In the genomic region with DNA sequence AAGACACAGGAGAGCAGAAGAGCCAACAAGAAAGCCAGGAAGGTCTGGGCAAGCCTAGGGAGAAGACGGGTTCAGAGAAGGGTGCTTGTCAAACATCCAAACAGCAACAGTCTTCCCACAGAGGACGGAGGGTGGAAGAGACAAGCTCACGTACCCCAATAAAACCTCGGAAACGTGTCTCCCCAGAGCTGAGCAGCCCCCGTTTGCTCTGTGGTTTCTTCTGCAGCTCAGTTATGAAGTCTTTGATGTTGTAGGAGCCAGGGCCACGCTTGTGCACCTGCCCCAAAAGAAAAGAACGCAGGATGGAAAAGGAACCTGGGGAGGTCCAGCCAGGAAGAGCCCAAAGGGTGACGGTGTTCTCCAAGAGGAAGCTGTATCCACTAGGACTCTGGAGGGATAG, we compare ENCODE assay signal across 30 mouse cellular contexts. TPM values are rescaled to one million over a fixed set of nuclear protein-coding genes. Genes with fewer than 3 reads are reported as not detected.
DNase-seq lines count a peak whose midpoint lies in the region; ATAC-seq and TF ChIP-seq lines count a peak whose summit lies in the region.
"Had no signal": no experiment of that assay in that cellular context is flagged by ENCODE, and none has a peak within 500 bp of the region (broad histone marks: within the 10 kb centered on the region; RNA-seq: fewer than 3 reads in every experiment).

No protein-coding gene starts in this region.

- peaks cover 52% of the 10 kb centered on the region for H3K4me1 ChIP-seq in liver, embryonic 12.5 days
- H3K4me1 ChIP-seq in ES-E14 (ENCODE audit: control insufficient read depth in 2 of 2, insufficient read depth in 2 of 2, low read length in 2 of 2, poor library complexity in 1 of 2) = peaks cover 2 to 28% of the 10 kb centered on the region in 2 experiments; a peak in 2 of 4 replicates
- H3K4me1 ChIP-seq in thymus, adult 2 months (replicated peaks; ENCODE audit: control insufficient read depth, insufficient read depth, low read length) = peaks cover 36% of the 10 kb centered on the region
- H3K4me1 ChIP-seq in cerebellum, adult 2 months (ENCODE audit: control insufficient read depth, insufficient read depth, low read length) = no peaks in the 10 kb centered on the region

- H3K9me3 ChIP-seq in liver, embryonic 12.5 days (replicated peaks) = no peaks in the 10 kb centered on the region
- no peaks in the 10 kb centered on the region for H3K9me3 ChIP-seq in ES-E14 (ENCODE audit: control insufficient read depth, insufficient read depth, low read depth, low read length)
- H3K9me3 ChIP-seq: embryonic facial prominence, embryonic 10.5 days; embryonic facial prominence, embryonic 15.5 days; forebrain, embryonic 12.5 days; heart, embryonic 10.5 days; hindbrain, embryonic 13.5 days; kidney, embryonic 15.5 days; limb, embryonic 10.5 days; limb, embryonic 15.5 days; liver, embryonic 15.5 days; neural tube, embryonic 12.5 days had no signal

- in situ Hi-C loops in ES-E14 (cut with MboI; ENCODE audit: low sequenced_read_pairs in 2 of 2, unreplicated experiment in 2 of 2) = loop anchor here in 1 of 2 experiments (10.0 kb wide), 1 partner anchor 100 kb away; no protein-coding TSS in a partner anchor

- DNase-seq in liver (no peak), ES-E14 (ENCODE audit: low read depth, low spot score) (no peak)
- peak; percentile 53 for DNase-seq in thymus, adult 2 months
- DNase-seq in thymus, postnatal 36 days = peak; percentile 55 to 66
- DNase-seq in retina, postnatal 1 day = no peak
- no peak for DNase-seq in embryo, embryonic 11 days
- no peak for DNase-seq in cerebellum, adult 2 months

- ATAC-seq in liver, embryonic 12.5 days = no peak
- ATAC-seq: Patski had no signal

- peak overlapping the region; percentile 84; the same call in 1 of the 2 replicates for H3K27ac ChIP-seq in liver, embryonic 12.5 days
- H3K27ac ChIP-seq in ES-E14 (ENCODE audit: insufficient read depth, low read depth, low read length, poor library complexity, severe bottlenecking) = no peak overlapping the region
- peak overlapping the region; percentile 40 for H3K27ac ChIP-seq in thymus, adult 2 months (ENCODE audit: control insufficient read depth, insufficient read depth, low read length)
- H3K27ac ChIP-seq in cerebellum, adult 2 months (ENCODE audit: insufficient read depth, low read length) = no peak overlapping the region
- H3K27ac ChIP-seq: embryonic facial prominence, embryonic 10.5 days; embryonic facial prominence, embryonic 15.5 days; forebrain, embryonic 12.5 days; hindbrain, embryonic 13.5 days; kidney, embryonic 15.5 days; limb, embryonic 10.5 days; limb, embryonic 15.5 days; liver, embryonic 15.5 days; neural tube, embryonic 12.5 days; stomach, postnatal 0 days had no signal

- WGBS in liver, embryonic 12.5 days (ENCODE audit: insufficient replicate concordance) = 61% methylated on average over 9 of the region's 9 CpGs
- WGBS in thymus, adult 2 months = 9% methylated on average over 9 of the region's 9 CpGs
- 81% methylated on average over 9 of the region's 9 CpGs for WGBS in cerebellum, adult 2 months

- H3K27me3 ChIP-seq in liver, embryonic 12.5 days (replicated peaks) = peaks cover 48% of the 10 kb centered on the region
- H3K27me3 ChIP-seq in thymus, adult 2 months (ENCODE audit: control insufficient read depth, insufficient read depth, low read length) = no peaks in the 10 kb centered on the region
- H3K27me3 ChIP-seq in cerebellum, adult 2 months (ENCODE audit: control insufficient read depth, insufficient read depth, low read length) = no peaks in the 10 kb centered on the region
- H3K27me3 ChIP-seq: limb, embryonic 15.5 days; neural tube, embryonic 12.5 days; Patski had no signal

- H3K36me3 ChIP-seq in liver, embryonic 12.5 days = no peaks in the 10 kb centered on the region
- no peaks in the 10 kb centered on the region for H3K36me3 ChIP-seq in ES-E14 (ENCODE audit: control insufficient read depth, insufficient read depth, low read length, poor library complexity, severe bottlenecking)
- no peaks in the 10 kb centered on the region for H3K36me3 ChIP-seq in thymus, adult 2 months (ENCODE audit: control insufficient read depth, insufficient read depth, low read length)
- H3K36me3 ChIP-seq: embryonic facial prominence, embryonic 10.5 days; embryonic facial prominence, embryonic 15.5 days; forebrain, embryonic 12.5 days; heart, embryonic 10.5 days; hindbrain, embryonic 13.5 days; kidney, embryonic 15.5 days; limb, embryonic 10.5 days; limb, embryonic 15.5 days; liver, embryonic 15.5 days; neural tube, embryonic 12.5 days had no signal

- peak overlapping the region; percentile 29 for H3K9ac ChIP-seq in liver, embryonic 12.5 days
- H3K9ac ChIP-seq in ES-E14 (ENCODE audit: insufficient read depth, low read depth, low read length, poor library complexity, severe bottlenecking) = peak overlapping the region; percentile 33; the same call in 1 of the 2 replicates
- H3K9ac ChIP-seq: embryonic facial prominence, embryonic 15.5 days; forebrain, embryonic 12.5 days; forebrain, postnatal 0 days; hindbrain, embryonic 13.5 days; kidney, embryonic 15.5 days; limb, embryonic 15.5 days; liver, embryonic 15.5 days; lung, embryonic 14.5 days; neural tube, embryonic 12.5 days had no signal

- H3K4me2 ChIP-seq in liver, embryonic 12.5 days = no peak overlapping the region
- H3K4me2 ChIP-seq: embryonic facial prominence, embryonic 15.5 days; forebrain, embryonic 12.5 days; hindbrain, embryonic 13.5 days; kidney, embryonic 15.5 days; limb, embryonic 15.5 days; lung, embryonic 14.5 days; neural tube, embryonic 12.5 days had no signal

- TF ChIP-seq CTCF in thymus, adult 2 months (IDR thresholded peaks at IDR 0.05; ENCODE audit: borderline replicate concordance, control insufficient read depth, extremely low read depth, insufficient read depth, low read length, poor library complexity) = no peak
- TF ChIP-seq CTCF in cerebellum, adult 2 months (IDR thresholded peaks at IDR 0.05; ENCODE audit: borderline replicate concordance, insufficient read depth, low read depth, low read length) = no peak

- no peak for TF ChIP-seq POLR2A in thymus, adult 2 months (IDR thresholded peaks at IDR 0.05; ENCODE audit: control insufficient read depth, extremely low read depth, insufficient read depth, low read length, poor library complexity)
- no peak for TF ChIP-seq POLR2A in cerebellum, adult 2 months (IDR thresholded peaks at IDR 0.05; ENCODE audit: borderline replicate concordance, insufficient read depth, low read length)

- no peak overlapping the region for H3K4me3 ChIP-seq in liver, embryonic 12.5 days
- no peak overlapping the region for H3K4me3 ChIP-seq in ES-E14 (ENCODE audit: insufficient read depth in 1 of 2, low read depth in 1 of 2, low read length in 2 of 2, poor library complexity in 1 of 2, severe bottlenecking in 1 of 2)
- H3K4me3 ChIP-seq in thymus, adult 2 months (ENCODE audit: control insufficient read depth, insufficient read depth, low read length) = no peak overlapping the region
- no peak overlapping the region for H3K4me3 ChIP-seq in cerebellum, adult 2 months (replicated peaks; ENCODE audit: insufficient read depth, low read depth, low read length)
- H3K4me3 ChIP-seq: embryonic facial prominence, embryonic 10.5 days; embryonic facial prominence, embryonic 15.5 days; forebrain, embryonic 12.5 days; heart, embryonic 10.5 days; hindbrain, embryonic 13.5 days; kidney, embryonic 15.5 days; limb, embryonic 10.5 days; limb, embryonic 15.5 days; liver, embryonic 15.5 days; neural tube, embryonic 12.5 days had no signal

TF ChIP-seq in ES-E14, 5 proteins besides CTCF, POLR2A, EP300 and RAD21:
- TF ChIP-seq ZC3H11A (IDR thresholded peaks at IDR 0.05; ENCODE audit: borderline replicate concordance, low read depth, low read length) (no peak), CHD2 (IDR thresholded peaks at IDR 0.05; ENCODE audit: low read depth, low read length) (no peak), MAFK (IDR thresholded peaks at IDR 0.05; ENCODE audit: insufficient read depth, low read depth, low read length) (no peak), HCFC1 (IDR thresholded peaks at IDR 0.05; ENCODE audit: borderline replicate concordance, insufficient read depth, low read length) (no peak), ZNF384 (IDR thresholded peaks at IDR 0.05; ENCODE audit: low read depth, low read length) (no peak)

RNA-seq across cellular contexts. Expression of a gene that starts 2.2 kb away (rescaled TPM):
- 0.17 and 0.26 TPM in 2 replicates for polyA plus RNA-seq in liver, embryonic 12.5 days (2016; fragmentation: Nextera tagmentation; extraction: Ambion mirVana)
- total RNA-seq in ES-E14 (2012; rRNA removed) = 2.1 and 2.9 TPM in 2 replicates
- polyA plus RNA-seq in thymus, adult 2 months (2012; rRNA removed) = not detected in 2 replicates
- 0.08 and 0.15 TPM in 2 replicates for polyA plus RNA-seq in cerebellum, adult 2 months (2012; rRNA removed)
- total RNA-seq: adrenal gland, postnatal 14 days; forebrain, postnatal 0 days; gastrocnemius, postnatal 10 days; granulocyte monocyte progenitor cell, adult 5-6 weeks; heart, postnatal 36 days; layer of hippocampus, adult 8-10 months had no signal
- polyA plus RNA-seq: forebrain, postnatal 0 days; heart, embryonic 10.5 days; heart, embryonic 16.5 days; kidney, embryonic 15.5 days; limb, embryonic 15.5 days; liver, embryonic 15.5 days; lung, embryonic 14.5 days; midbrain, embryonic 16.5 days; Patski; spleen, adult 2 months; stomach, postnatal 0 days had no signal

RNA-seq across cellular contexts. Expression of a gene that starts 7.4 kb away (rescaled TPM):
- 0.05 and 0.07 TPM in 2 replicates for polyA plus RNA-seq in liver, embryonic 12.5 days (2016; fragmentation: Nextera tagmentation; extraction: Ambion mirVana)
- 0.09 and 0.16 TPM in 2 replicates for total RNA-seq in ES-E14 (2012; rRNA removed)
- 1.4 and 1.7 TPM in 2 replicates for polyA plus RNA-seq in thymus, adult 2 months (2012; rRNA removed)
- 0.26 and 0.74 TPM in 2 replicates for polyA plus RNA-seq in cerebellum, adult 2 months (2012; rRNA removed)
- total RNA-seq: adrenal gland, postnatal 14 days; granulocyte monocyte progenitor cell, adult 5-6 weeks; heart, postnatal 36 days had no signal
- polyA plus RNA-seq: embryonic facial prominence, embryonic 10.5 days had no signal

RNA-seq across cellular contexts. Expression of a gene that starts 36.0 kb away (rescaled TPM):
- polyA plus RNA-seq in liver, embryonic 12.5 days (2016; fragmentation: Nextera tagmentation; extraction: Ambion mirVana) = 6.9 and 7.5 TPM in 2 replicates
- 12.1 and 14.7 TPM in 2 replicates for total RNA-seq in ES-E14 (2012; rRNA removed)
- polyA plus RNA-seq in thymus, adult 2 months (2012; rRNA removed) = 16.3 and 17.3 TPM in 2 replicates
- 7.7 and 9.3 TPM in 2 replicates for polyA plus RNA-seq in cerebellum, adult 2 months (2012; rRNA removed)

RNA-seq across cellular contexts. Expression of a gene that starts 54.0 kb away (rescaled TPM):
- polyA plus RNA-seq in liver, embryonic 12.5 days (2016; fragmentation: Nextera tagmentation; extraction: Ambion mirVana) = 5.8 and 5.9 TPM in 2 replicates
- 223 and 321 TPM in 2 replicates for total RNA-seq in ES-E14 (2012; rRNA removed)
- polyA plus RNA-seq in thymus, adult 2 months (2012; rRNA removed) = 80.0 and 106 TPM in 2 replicates
- polyA plus RNA-seq in cerebellum, adult 2 months (2012; rRNA removed) = 76.3 and 86.4 TPM in 2 replicates

Comparison
In these comparisons a context has a peak if more than half of its experiments do, and no peak if none do; other contexts are left out.
1. H3K27ac ChIP-seq: peak in liver, embryonic 12.5 days (single experiment) and thymus, adult 2 months (single experiment); none in ES-E14 (single experiment) and cerebellum, adult 2 months (single experiment).
2. DNase-seq: peak in thymus, adult 2 months (single experiment) and thymus, postnatal 36 days (2 of 2); none in liver (single experiment), ES-E14 (single experiment), retina, postnatal 1 day (single experiment), embryo, embryonic 11 days (single experiment) and cerebellum, adult 2 months (0 of 2).